35 mouse cellular contexts compared by ENCODE assay signal in genomic region chr19:36936285-36936684, GRCm38 (mm10).
"Had no signal": no experiment of that assay in that cellular context is flagged by ENCODE, and none has a peak within 500 bp of the region (broad histone marks: within the 10 kb centered on the region; RNA-seq: fewer than 3 reads in every experiment).

No protein-coding gene starts in this region.

- H3K9ac ChIP-seq: heart, embryonic 12.5 days; heart, embryonic 13.5 days; heart, embryonic 15.5 days; hindbrain, embryonic 12.5 days; hindbrain, embryonic 13.5 days; hindbrain, embryonic 14.5 days; hindbrain, embryonic 15.5 days; intestine, embryonic 15.5 days; kidney, embryonic 15.5 days had no signal

- DNase-seq: heart, postnatal 10 days; heart, postnatal 14 days; heart, postnatal 36 days; heart, postnatal 4 days; kidney, adult 11 months; kidney, adult 18-20 months; kidney, adult 2 months; kidney, adult 8-10 months; kidney, adult 9 months; kidney, postnatal 10 days; kidney, postnatal 14 days; kidney, postnatal 25 days; kidney, postnatal 36 days; kidney, postnatal 4 days; layer of hippocampus, adult 9-11 months; layer of hippocampus, postnatal 36 days had no signal

- ATAC-seq: hindbrain, embryonic 16.5 days; hindbrain, postnatal 0 days; inflammation-experienced regulatory T-cells, adult 6 months; intestine, embryonic 15.5 days; intestine, embryonic 16.5 days; intestine, postnatal 0 days had no signal

- H3K4me3 ChIP-seq: heart, embryonic 10.5 days; heart, embryonic 12.5 days; heart, embryonic 13.5 days; heart, embryonic 15.5 days; hindbrain, embryonic 10.5 days; hindbrain, embryonic 12.5 days; hindbrain, embryonic 13.5 days; hindbrain, embryonic 15.5 days; intestine, embryonic 15.5 days; kidney, embryonic 15.5 days; left cerebral cortex, adult 2 months had no signal

- H3K27me3 ChIP-seq: heart, embryonic 12.5 days; heart, embryonic 13.5 days; heart, embryonic 15.5 days; hindbrain, embryonic 12.5 days; hindbrain, embryonic 13.5 days; hindbrain, embryonic 15.5 days; intestine, embryonic 15.5 days; kidney, embryonic 15.5 days had no signal

- H3K9me3 ChIP-seq: heart, embryonic 10.5 days; heart, embryonic 12.5 days; heart, embryonic 13.5 days; heart, embryonic 15.5 days; hindbrain, embryonic 10.5 days; hindbrain, embryonic 12.5 days; hindbrain, embryonic 13.5 days; hindbrain, embryonic 15.5 days; intestine, embryonic 15.5 days; kidney, embryonic 15.5 days had no signal

- H3K36me3 ChIP-seq: heart, embryonic 10.5 days; heart, embryonic 15.5 days; hindbrain, embryonic 12.5 days; hindbrain, embryonic 13.5 days; hindbrain, embryonic 15.5 days; intestine, embryonic 15.5 days had no signal

- H3K27ac ChIP-seq: heart, embryonic 10.5 days; heart, embryonic 13.5 days; heart, embryonic 15.5 days; hindbrain, embryonic 10.5 days; hindbrain, embryonic 12.5 days; hindbrain, embryonic 13.5 days; hindbrain, embryonic 14.5 days; hindbrain, embryonic 15.5 days; hindbrain, postnatal 0 days; intestine, embryonic 15.5 days; kidney, embryonic 15.5 days; kidney, postnatal 0 days; left cerebral cortex, adult 2 months had no signal

- H3K4me2 ChIP-seq: heart, embryonic 11.5 days; heart, embryonic 12.5 days; heart, embryonic 13.5 days; heart, embryonic 15.5 days; hindbrain, embryonic 12.5 days; hindbrain, embryonic 13.5 days; hindbrain, embryonic 14.5 days; hindbrain, embryonic 15.5 days; intestine, embryonic 15.5 days; kidney, embryonic 15.5 days had no signal

- H3K4me1 ChIP-seq: heart, embryonic 10.5 days; hindbrain, embryonic 10.5 days; hindbrain, embryonic 12.5 days; hindbrain, embryonic 13.5 days; hindbrain, embryonic 15.5 days; intestine, embryonic 15.5 days; kidney, embryonic 15.5 days had no signal
